Mouse (Mus musculus) forebrain, postnatal 0 days (tissue): ENCODE measurements at regions not wholly inside any gene's neighbourhood (a gene's known extent, or its start where the extent isn't known, plus 50 kb on each side); places are given as distances from the start of the nearest gene placed in this dataset.

Experiments used
- ATAC-seq: fragments of 200-750 bp; cut with Nextera tagmentation; 2 replicates; pipeline ENCODE4 v1.8.0; 2017; ENCODE audit warnings: mild to moderate bottlenecking, moderate library complexity
- DNase-seq: peaks from one replicate; pipeline ENCODE4 v3.0.0-alpha.2; 2015
- H3K27ac ChIP-seq: fragments of 300-500 bp; sonication (generic); 2 replicates; pipeline ENCODE4 v1.5.1; 2014; ENCODE audit warnings: low read depth, mild to moderate bottlenecking, antibody characterized with exemption, low read length, moderate library complexity, mixed read lengths
- H3K27me3 ChIP-seq: fragments of 300-500 bp; sonication (generic); 2 replicates; pipeline ENCODE4 v1.6.1; 2014; ENCODE audit warnings: mild to moderate bottlenecking, low read length, mixed read lengths; ENCODE audit not compliant: insufficient read depth
- H3K36me3 ChIP-seq: fragments of 300-500 bp; sonication (generic); 2 replicates; pipeline ENCODE4 v1.6.1; 2014; ENCODE audit warnings: mild to moderate bottlenecking, moderate library complexity; ENCODE audit not compliant: insufficient read depth
- H3K4me1 ChIP-seq: fragments of 300-500 bp; sonication (generic); 2 replicates; pipeline ENCODE4 v1.6.1; 2014; ENCODE audit warnings: antibody characterized with exemption; ENCODE audit not compliant: insufficient read depth
- H3K4me2 ChIP-seq: fragments of 300-500 bp; sonication (generic); 2 replicates; pipeline ENCODE4 v1.6.1; 2014; ENCODE audit warnings: low read depth, mild to moderate bottlenecking, moderate library complexity
- H3K4me3 ChIP-seq: fragments of 300-500 bp; sonication (generic); 2 replicates; pipeline ENCODE4 v1.5.1; 2014; ENCODE audit warnings: low read depth, low read length, mixed read lengths
- H3K9ac ChIP-seq: fragments of 300-500 bp; sonication (generic); 2 replicates; pipeline ENCODE4 v1.6.1; 2014; ENCODE audit warnings: mild to moderate bottlenecking
- H3K9me3 ChIP-seq: fragments of 300-500 bp; sonication (generic); 2 replicates; pipeline ENCODE4 v1.6.1; 2016; ENCODE audit warnings: low read length
- CTCF ChIP-seq: sonication (generic); IDR thresholded peaks from 2 replicates; pipeline ENCODE4 v1.5.1; 2016; ENCODE audit warnings: antibody characterized with exemption, control low read depth, low read depth
- WGBS: fragments of 180-500 bp; shearing (Covaris S2); extraction: QIAGEN DNeasy Blood & Tissue Kit; methylation state at CpG from one replicate; pipeline ENCODE4 v1.1.7; 2014; 5-methylcytosine and 5-hydroxymethylcytosine counted together

DNA sequence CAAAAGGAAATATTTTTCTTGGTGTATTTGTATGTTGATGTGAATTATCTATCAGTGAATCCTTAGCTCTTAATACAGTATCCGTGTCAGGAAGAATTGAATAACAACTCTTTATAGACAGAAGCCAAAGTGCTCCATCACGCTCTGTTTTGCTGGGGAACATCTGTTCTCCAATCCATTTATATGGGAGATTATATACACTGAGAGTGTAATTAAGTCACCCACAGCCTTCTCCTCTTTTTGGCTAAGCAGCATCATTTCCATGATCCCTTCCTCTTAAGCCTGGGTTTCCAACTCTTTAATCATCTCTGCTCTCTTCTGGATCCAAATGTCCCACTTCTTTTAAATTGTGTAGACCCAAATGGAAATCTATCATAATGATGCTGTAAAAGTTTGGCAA is 133.6 kb downstream of the Ahr start:
- Histone ChIP-seq H3K4me3 (no peak overlapping the region), H3K4me2 (no peak overlapping the region), H3K27ac (no peak overlapping the region), H3K36me3 (no peaks in the 10 kb centered on the region), H3K4me1 (no peaks in the 10 kb centered on the region), H3K27me3 (no peaks in the 10 kb centered on the region), H3K9me3 (no peaks in the 10 kb centered on the region), H3K9ac (no peak overlapping the region)
- ATAC-seq (no peak; the same call in 1 of the 2 replicates), DNase-seq (no peak)
- WGBS = 61% methylated on average over 2 of the region's 2 CpGs
- no peak for TF ChIP-seq CTCF

DNA sequence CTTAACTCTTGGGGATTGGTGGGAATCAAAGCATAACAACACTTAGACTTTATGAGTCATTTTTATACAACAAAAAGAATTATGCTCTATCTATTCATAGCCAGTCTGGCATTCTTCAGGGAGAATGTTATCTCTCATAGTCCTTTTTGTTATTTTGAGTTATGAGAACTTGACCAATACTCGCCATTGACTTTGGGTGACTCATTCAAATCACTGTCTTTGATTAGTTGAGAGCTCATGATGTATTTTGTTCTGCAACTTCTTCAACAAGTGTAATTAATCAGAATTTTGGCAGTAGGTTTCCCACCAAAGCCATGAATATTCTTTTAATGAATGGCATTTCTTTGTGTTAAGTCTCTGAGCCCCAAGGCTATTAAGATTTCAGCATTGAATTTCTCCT is 139.6 kb downstream of the Ahr start:
- no peak for DNase-seq
- no peaks in the 10 kb centered on the region for H3K27me3 ChIP-seq
- no peak overlapping the region for H3K27ac ChIP-seq
- 75% methylated on average over 1 of the region's 1 CpGs for WGBS
- ATAC-seq = no peak
- no peak overlapping the region for H3K4me3 ChIP-seq
- H3K36me3 ChIP-seq = no peaks in the 10 kb centered on the region
- no peak for TF ChIP-seq CTCF
- no peaks in the 10 kb centered on the region for H3K9me3 ChIP-seq
- no peak overlapping the region for H3K9ac ChIP-seq
- H3K4me1 ChIP-seq = no peaks in the 10 kb centered on the region
- no peak overlapping the region for H3K4me2 ChIP-seq

DNA sequence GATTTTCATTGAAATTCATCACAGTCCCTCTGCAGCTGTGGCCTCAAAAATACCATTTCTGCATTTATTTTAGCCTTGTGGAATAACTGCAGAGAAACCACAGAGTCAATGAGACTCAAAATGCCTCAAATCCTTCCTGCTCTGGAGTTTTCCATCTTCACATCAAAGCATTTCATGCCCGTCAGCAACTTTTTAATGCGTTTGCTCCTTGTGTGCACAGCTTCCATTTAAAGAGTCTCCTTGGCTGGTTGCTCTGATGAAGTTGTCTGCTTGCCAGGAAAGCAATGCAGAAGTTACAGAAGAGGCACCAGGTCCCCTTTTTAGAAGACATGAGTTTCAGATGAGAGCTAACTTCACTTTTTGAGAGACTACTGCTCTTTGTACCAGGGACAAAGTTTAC is 142.7 kb downstream of the Ahr start:
- no peak overlapping the region for H3K4me3 ChIP-seq
- H3K4me1 ChIP-seq = no peaks in the 10 kb centered on the region
- no peaks in the 10 kb centered on the region for H3K27me3 ChIP-seq
- 28% methylated on average over 2 of the region's 2 CpGs for WGBS
- ATAC-seq (peak; percentile 40; the same call in 1 of the 2 replicates), DNase-seq (peak; percentile 21)
- no peaks in the 10 kb centered on the region for H3K9me3 ChIP-seq
- H3K27ac ChIP-seq = no peak overlapping the region
- no peak for TF ChIP-seq CTCF
- no peaks in the 10 kb centered on the region for H3K36me3 ChIP-seq
- H3K9ac ChIP-seq = no peak overlapping the region
- no peak overlapping the region for H3K4me2 ChIP-seq

DNA sequence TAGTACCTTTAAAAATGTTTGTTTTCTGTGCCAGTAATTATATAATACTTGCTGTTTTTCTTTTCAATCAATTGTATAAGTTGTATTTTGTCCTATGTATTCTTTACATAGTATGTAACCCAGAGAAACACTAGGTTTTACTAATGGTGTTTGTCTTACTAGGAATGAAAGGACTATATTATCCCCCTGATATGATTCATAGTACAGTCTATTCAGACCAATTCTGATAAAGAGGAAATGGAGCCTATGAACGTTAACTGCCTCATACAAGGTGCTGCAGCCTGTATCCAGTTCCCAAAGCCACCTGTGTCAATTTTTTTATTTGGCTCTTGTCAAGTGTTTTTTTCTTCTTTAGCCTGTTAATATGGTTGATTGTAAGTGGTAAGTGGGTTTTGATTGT is 144.6 kb downstream of the Ahr start:
- no peak overlapping the region for H3K27ac ChIP-seq
- no peak for TF ChIP-seq CTCF
- no peaks in the 10 kb centered on the region for H3K9me3 ChIP-seq
- H3K27me3 ChIP-seq = no peaks in the 10 kb centered on the region
- no peak overlapping the region for H3K4me3 ChIP-seq
- no peak for DNase-seq
- H3K4me2 ChIP-seq = no peak overlapping the region
- 83% methylated on average over 1 of the region's 1 CpGs for WGBS
- ATAC-seq = no peak
- H3K36me3 ChIP-seq = no peaks in the 10 kb centered on the region
- H3K4me1 ChIP-seq = no peaks in the 10 kb centered on the region
- no peak overlapping the region for H3K9ac ChIP-seq

DNA sequence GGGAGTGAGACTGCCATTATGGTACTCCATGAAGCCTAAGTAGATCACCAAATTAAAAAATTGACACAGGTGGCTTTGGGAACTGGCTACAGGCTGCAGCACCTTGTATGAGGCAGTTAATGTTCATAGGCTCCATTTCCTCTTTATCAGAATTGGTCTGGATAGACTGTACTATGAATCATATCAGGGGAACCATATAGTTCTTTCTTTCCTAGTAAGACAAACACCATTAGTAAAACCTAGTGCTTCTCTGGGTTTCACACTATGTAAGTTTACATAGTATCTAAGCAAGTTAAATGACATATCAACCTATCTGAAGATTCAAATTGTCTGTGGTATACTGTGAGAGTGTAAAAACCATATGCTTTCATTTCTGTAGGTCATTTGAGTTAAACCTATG is 145.0 kb downstream of the Ahr start:
- DNase-seq (no peak), ATAC-seq (no peak)
- H3K4me3 ChIP-seq = no peak overlapping the region
- H3K27me3 ChIP-seq = no peaks in the 10 kb centered on the region
- no peak overlapping the region for H3K9ac ChIP-seq
- H3K36me3 ChIP-seq = no peaks in the 10 kb centered on the region
- no peaks in the 10 kb centered on the region for H3K4me1 ChIP-seq
- H3K9me3 ChIP-seq = no peaks in the 10 kb centered on the region
- no peak for TF ChIP-seq CTCF
- no peak overlapping the region for H3K4me2 ChIP-seq
- no peak overlapping the region for H3K27ac ChIP-seq

DNA sequence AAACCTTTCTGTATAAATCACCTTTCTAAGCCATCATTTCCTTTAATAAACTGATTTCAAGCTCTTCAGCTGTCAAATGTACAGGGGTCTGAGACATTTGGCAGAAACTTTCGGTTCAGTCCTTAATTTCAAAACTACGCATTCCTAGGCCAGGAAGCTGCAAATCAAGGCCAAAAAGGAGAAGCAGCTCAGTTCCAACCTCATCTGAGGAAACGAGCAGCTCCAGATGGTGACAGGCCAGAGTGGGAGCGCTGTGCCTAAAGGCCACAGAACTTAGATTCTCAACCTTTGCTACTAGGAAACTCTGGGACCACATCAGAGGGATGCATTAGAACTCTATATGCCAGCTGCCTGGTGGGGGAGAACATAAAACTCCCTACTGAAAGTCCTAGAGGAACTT is 150.6 kb downstream of the Ahr start:
- no peaks in the 10 kb centered on the region for H3K36me3 ChIP-seq
- H3K4me3 ChIP-seq = no peak overlapping the region
- no peak overlapping the region for H3K27ac ChIP-seq
- H3K27me3 ChIP-seq = no peaks in the 10 kb centered on the region
- no peaks in the 10 kb centered on the region for H3K4me1 ChIP-seq
- H3K4me2 ChIP-seq = no peak overlapping the region
- ATAC-seq = no peak
- H3K9ac ChIP-seq = no peak overlapping the region
- 81% methylated on average over 4 of the region's 4 CpGs for WGBS
- TF ChIP-seq CTCF = no peak
- no peaks in the 10 kb centered on the region for H3K9me3 ChIP-seq
- DNase-seq = no peak

DNA sequence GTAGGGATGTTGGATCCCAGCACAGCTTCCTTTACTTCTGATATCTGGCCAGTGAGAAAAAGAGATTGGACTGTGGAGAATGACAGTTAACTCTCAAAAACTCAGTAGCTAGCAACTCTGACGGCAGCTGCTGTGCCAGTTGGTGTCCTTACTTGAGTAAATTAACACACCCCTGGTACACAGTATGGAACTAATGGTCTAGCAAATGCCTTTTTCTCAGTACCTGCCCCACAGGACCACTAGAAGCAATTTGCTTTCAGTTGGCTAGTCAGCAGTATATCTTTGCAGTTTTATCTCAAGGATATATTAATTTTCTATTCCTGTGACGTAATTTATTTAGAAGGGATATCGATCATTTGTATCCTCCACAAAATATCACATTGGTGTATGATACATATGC is 157.6 kb downstream of the Ahr start:
- Histone ChIP-seq H3K9me3 (no peaks in the 10 kb centered on the region), H3K36me3 (no peaks in the 10 kb centered on the region), H3K9ac (no peak overlapping the region), H3K4me3 (no peak overlapping the region), H3K4me1 (no peaks in the 10 kb centered on the region), H3K27me3 (no peaks in the 10 kb centered on the region), H3K4me2 (no peak overlapping the region), H3K27ac (no peak overlapping the region)
- DNase-seq (no peak), ATAC-seq (no peak)
- no peak for TF ChIP-seq CTCF
- WGBS = 85% methylated on average over 3 of the region's 3 CpGs

DNA sequence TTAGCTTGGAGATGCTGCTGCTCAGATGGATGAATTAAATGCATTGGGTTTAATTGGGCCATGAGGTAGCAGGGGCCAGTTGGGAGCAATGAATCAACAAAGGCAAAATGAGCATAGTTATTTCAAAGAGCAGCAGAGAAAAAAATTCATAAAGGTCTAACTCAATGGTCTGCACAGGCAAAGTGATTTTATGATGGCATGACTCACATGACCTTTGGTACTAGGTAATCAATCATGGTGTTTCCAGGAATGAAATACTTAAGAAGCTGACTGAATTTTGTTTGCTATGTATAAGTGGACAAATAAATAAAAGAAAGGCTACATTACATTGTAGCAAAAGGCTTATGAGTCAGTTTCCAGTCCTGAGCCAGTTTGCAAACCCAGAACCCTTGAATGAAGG is 158.5 kb downstream of the Ahr start:
- H3K4me2 ChIP-seq = no peak overlapping the region
- no peak overlapping the region for H3K9ac ChIP-seq
- H3K27ac ChIP-seq = no peak overlapping the region
- DNase-seq (no peak), ATAC-seq (no peak)
- H3K27me3 ChIP-seq = no peaks in the 10 kb centered on the region
- no peak overlapping the region for H3K4me3 ChIP-seq
- no peaks in the 10 kb centered on the region for H3K4me1 ChIP-seq
- H3K9me3 ChIP-seq = no peaks in the 10 kb centered on the region
- H3K36me3 ChIP-seq = no peaks in the 10 kb centered on the region
- TF ChIP-seq CTCF = no peak
